In the genomic region with DNA sequence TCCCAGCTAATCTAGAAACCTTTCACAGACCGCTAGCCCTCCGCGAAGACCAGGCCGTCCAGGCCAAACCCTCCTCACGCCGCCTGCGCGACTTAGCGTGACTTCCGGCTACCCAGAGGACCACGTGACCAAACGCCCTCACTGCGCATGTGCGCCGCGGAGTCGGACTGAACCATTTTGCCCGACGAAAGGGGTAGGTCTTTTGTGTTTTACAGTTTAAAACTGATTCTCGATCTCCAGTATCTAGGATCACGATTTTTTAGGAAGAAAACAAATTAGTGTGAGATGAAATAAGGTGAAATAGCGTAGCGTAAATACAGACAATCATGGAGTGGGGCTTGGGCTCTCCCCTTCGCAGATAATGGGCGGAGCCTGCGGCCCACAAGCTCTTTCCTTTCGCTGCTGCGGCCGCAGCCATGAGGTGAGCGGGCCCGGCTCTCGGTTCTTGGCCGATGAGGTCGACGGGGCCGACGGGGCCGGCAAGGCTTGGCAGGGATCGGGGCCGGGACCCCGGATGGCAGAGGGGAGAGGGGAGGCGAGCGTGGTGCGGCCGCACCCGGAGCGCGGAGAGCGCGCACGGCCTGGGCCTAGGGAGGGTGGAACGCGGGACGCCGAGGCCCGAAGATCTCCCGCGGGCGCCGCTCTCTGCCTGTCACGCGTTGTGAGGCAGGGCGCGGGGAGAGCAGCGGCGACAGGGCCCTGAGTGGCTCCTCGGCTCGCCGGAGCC, we compare ENCODE assay signal across 7 mouse cellular contexts. TPM values are rescaled to one million over a fixed set of nuclear protein-coding genes. Genes with fewer than 3 reads are reported as not detected.
DNase-seq lines count a peak whose midpoint lies in the region; ATAC-seq lines count a peak whose summit lies in the region.

TSS of gene Rpl19 (plus strand) at position 141 of the 727 bp plus-strand sequence.

- under 1% methylated on average over 69 of the region's 69 CpGs for WGBS in embryonic facial prominence, embryonic 10.5 days
- under 1% methylated on average over 69 of the region's 69 CpGs for WGBS in limb, embryonic 10.5 days
- WGBS in midbrain, embryonic 13.5 days = under 1% methylated on average over 68 of the region's 69 CpGs

- peak within 1 kb of the TSS; percentile 99 for H3K27ac ChIP-seq in embryonic facial prominence, embryonic 10.5 days (replicated peaks)
- peak within 1 kb of the TSS; percentile 99 for H3K27ac ChIP-seq in limb, embryonic 10.5 days
- peak within 1 kb of the TSS; percentile 89 for H3K27ac ChIP-seq in midbrain, embryonic 13.5 days

- H3K4me3 ChIP-seq in embryonic facial prominence, embryonic 10.5 days = peak within 1 kb of the TSS; percentile 100
- peak within 1 kb of the TSS; percentile 99 for H3K4me3 ChIP-seq in limb, embryonic 10.5 days
- H3K4me3 ChIP-seq in midbrain, embryonic 13.5 days (replicated peaks) = peak within 1 kb of the TSS; percentile 97

- peaks cover 2% of the 10 kb centered on the region for H3K27me3 ChIP-seq in embryonic facial prominence, embryonic 10.5 days (replicated peaks; ENCODE audit: low read depth, poor library complexity, severe bottlenecking)
- no peaks in the 10 kb centered on the region for H3K27me3 ChIP-seq in limb, embryonic 10.5 days (ENCODE audit: low read depth, poor library complexity, severe bottlenecking)
- H3K27me3 ChIP-seq in midbrain, embryonic 13.5 days = no peaks in the 10 kb centered on the region

- DNase-seq in adrenal gland, postnatal 10 days = peak; percentile 95
- DNase-seq in embryonic facial prominence, embryonic 10.5 days (ENCODE audit: low spot score) = peak; percentile 93
- DNase-seq in kidney, adult 11 months = peak; percentile 88
- peak; percentile 96 for DNase-seq in limb, embryonic 10.5 days (ENCODE audit: low spot score)
- DNase-seq in spleen, adult 12 weeks (ENCODE audit: low spot score) = peak; percentile 87

- peak; percentile 73 for ATAC-seq in granulocyte monocyte progenitor cell, adult 5-6 weeks (replicated peaks; ENCODE audit: poor library complexity, severe bottlenecking)
- ATAC-seq in midbrain, embryonic 13.5 days = peak; percentile 72

- no peaks in the 10 kb centered on the region for H3K9me3 ChIP-seq in embryonic facial prominence, embryonic 10.5 days
- no peaks in the 10 kb centered on the region for H3K9me3 ChIP-seq in limb, embryonic 10.5 days (replicated peaks)
- no peaks in the 10 kb centered on the region for H3K9me3 ChIP-seq in midbrain, embryonic 13.5 days

- H3K9ac ChIP-seq in midbrain, embryonic 13.5 days (replicated peaks) = peak within 1 kb of the TSS; percentile 100

- peaks cover 39% of the 10 kb centered on the region for H3K4me1 ChIP-seq in embryonic facial prominence, embryonic 10.5 days
- H3K4me1 ChIP-seq in limb, embryonic 10.5 days = peaks cover 32% of the 10 kb centered on the region
- peaks cover 32% of the 10 kb centered on the region for H3K4me1 ChIP-seq in midbrain, embryonic 13.5 days (replicated peaks)

- peak within 1 kb of the TSS; percentile 90 for H3K4me2 ChIP-seq in midbrain, embryonic 13.5 days (replicated peaks)

- peaks cover 36% of the 10 kb centered on the region for H3K36me3 ChIP-seq in embryonic facial prominence, embryonic 10.5 days (replicated peaks)
- peaks cover 36% of the 10 kb centered on the region for H3K36me3 ChIP-seq in limb, embryonic 10.5 days
- H3K36me3 ChIP-seq in midbrain, embryonic 13.5 days = peaks cover 33% of the 10 kb centered on the region

RNA-seq across cellular contexts. Expression of gene Rpl19, which starts in this region (rescaled TPM):
- 1,000 to 10,000 TPM; 1,275 to 1,278 TPM for total RNA-seq in adrenal gland, postnatal 10 days (2021)
- 1,206 and 1,219 TPM in 2 replicates for polyA plus RNA-seq in embryonic facial prominence, embryonic 10.5 days (2016; fragmentation: Nextera tagmentation; extraction: Ambion mirVana)
- 3,567 and 3,801 TPM in 2 replicates for total RNA-seq in granulocyte monocyte progenitor cell, adult 5-6 weeks (2014; fragmentation: Nextera tagmentation)
- 1,586 and 1,858 TPM in 2 replicates for total RNA-seq in granulocyte monocyte progenitor cell, adult 5-6 weeks (2017)
- polyA plus RNA-seq in limb, embryonic 10.5 days (2016; fragmentation: Nextera tagmentation; extraction: Ambion mirVana) = 1,186 and 1,476 TPM in 2 replicates
- polyA plus RNA-seq in midbrain, embryonic 13.5 days (2015; fragmentation: Nextera tagmentation; extraction: Ambion mirVana) = 699 and 710 TPM in 2 replicates

Comparison
In these comparisons a context has a peak if more than half of its experiments do, and no peak if none do; other contexts are left out.
1. Peak in every context shown above with its lines: DNase-seq, ATAC-seq, H3K4me3 ChIP-seq and H3K27ac ChIP-seq.